Mouse (Mus musculus): ENCODE data around the gene Bri3.
"Not testable (repeated sequence)": the region's sequence is repeated elsewhere in the genome, so short reads cannot be mapped to it uniquely, and the experiment has no call there.

The Bri3 gene

DNA sequence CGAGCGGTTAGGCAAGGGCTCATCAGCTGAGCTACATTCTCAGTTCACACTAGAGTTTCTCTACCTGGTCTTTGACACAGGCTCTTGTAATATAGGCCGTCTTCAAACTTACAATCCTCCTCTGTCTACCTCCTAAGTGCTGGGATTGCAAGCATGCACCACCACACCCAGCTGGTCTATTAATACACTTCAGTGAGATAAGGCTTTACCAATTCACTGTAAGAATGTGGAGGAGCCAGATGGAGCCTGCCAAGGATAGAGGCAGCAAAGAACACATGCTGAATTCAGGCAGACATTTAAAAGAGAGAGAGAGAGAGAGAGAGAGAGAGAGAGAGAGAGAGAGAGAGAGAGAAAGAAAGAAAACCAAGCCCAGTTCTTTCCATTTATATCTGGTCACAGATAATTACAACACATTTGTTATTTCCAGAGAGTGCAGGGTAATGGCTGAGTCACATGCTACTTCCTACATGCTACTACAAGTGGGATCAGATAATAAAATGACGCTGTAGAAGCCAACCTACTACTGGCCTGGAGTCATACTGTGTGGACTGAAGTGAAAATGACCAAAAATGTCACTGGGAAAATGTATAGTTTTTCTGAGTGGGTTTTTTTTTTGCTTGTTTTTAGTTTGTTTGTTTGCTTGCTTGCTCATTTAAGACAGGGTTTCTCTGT is 45.7 kb downstream of the Bri3 start:
- no peak for DNase-seq (ENCODE audit: low spot score in 2 of 2)

DNA sequence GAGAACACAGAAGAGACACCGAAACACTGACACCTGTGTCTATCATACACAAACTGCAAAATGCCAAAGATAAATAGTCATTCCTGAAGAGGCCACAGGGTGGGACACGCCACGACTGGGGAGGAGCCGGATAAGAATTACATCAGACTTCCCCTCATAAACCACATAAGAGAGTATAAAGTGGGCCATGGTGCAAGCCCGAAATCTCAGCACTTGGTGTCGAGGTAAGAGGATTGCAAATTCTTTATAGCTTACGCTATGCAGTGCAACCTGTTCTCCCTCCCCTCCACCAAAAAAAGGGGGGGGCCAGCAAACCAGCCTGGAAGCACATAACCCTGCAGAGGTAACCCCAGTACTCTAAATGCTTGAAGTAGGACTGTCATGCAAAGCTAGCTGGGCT is 50.7 kb downstream of the Bri3 start:
- no peak for DNase-seq (ENCODE audit: low spot score in 2 of 2)

DNA sequence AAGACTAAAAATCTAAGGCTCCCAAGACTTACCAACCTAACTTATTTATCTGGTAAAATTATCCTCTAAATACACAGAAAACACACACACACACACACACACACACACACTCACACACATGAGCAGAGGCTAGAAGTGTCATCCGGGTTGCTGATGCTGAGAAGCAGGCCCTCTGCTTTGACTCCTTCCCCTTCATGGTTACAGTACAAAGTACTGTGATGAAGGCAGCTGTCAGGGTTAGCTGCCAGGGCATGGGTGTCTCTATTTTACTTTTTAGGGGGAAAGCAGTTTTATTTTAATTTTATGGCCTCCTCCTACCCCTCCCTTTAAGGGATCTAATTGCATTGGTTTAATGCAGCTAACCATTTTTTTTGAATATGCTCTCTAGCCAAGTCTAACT is 51.1 kb downstream of the Bri3 start:
- no peak for DNase-seq (ENCODE audit: low spot score in 2 of 2)

DNA sequence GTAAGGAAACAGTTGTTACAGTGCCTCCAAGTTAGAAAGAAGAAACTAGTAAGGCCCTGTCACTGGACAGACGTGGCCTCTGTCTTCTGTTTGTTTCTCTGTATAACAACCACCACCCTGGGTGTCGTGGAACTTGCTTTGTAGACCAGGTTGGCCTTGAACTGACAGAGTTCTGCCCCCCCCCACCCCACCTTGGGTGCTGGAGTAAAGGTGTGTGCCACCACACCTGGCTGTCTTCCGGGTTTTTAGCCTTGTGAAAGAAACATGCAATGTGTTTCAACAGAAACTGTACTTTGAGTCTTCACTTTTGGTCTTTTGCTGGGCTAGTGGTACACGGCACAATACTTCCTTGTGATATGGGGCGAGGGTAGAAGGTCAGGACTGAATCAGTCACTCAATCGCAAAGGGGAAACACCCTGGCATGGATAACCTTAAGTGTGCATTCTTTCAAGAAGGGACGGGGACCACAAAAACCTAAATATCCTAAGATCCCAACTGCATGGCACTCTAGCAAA is 51.9 kb downstream of the Bri3 start:
- no peak for DNase-seq (ENCODE audit: low spot score in 2 of 2)

DNA sequence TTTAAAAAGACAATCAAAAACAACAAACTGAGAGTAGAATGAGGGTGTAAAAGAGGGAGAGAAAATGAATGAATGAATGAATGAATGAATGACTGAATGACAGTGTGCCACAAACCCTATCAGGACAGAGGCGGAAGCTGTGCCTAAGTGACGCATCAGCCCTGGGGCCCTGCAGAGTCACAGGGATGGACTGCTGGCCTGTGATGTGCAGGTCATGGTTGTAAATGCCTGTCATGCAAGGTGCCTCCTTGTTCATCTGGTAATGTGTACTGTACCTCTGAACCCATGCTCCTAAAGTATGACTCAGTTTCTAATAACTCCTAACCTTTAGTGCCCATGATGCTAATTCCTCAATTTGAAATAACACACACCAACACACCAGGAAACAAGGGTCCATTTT is 58.8 kb downstream of the Bri3 start:
- DNase-seq (ENCODE audit: low spot score in 2 of 2) = no peak

DNA sequence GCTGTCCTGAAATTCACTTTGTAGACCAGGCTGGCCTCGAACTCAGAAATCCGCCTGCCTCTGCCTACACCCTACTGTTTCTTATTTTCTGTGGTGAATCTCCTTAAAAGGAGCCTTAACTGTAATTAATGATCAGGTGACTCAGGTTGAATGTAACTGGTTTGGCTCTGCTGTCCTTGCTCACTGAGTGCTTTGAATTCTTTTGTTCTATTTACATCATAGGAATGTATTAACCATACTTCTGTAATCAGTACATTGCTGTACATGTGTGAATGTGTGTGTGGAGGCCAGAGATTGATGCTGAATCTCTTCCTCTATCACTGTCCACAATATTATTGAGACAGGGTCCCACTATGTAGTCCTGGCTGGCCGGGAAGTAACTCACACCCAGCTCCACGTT is 64.7 kb downstream of the Bri3 start:
- DNase-seq (ENCODE audit: low spot score in 2 of 2) = no peak

DNA sequence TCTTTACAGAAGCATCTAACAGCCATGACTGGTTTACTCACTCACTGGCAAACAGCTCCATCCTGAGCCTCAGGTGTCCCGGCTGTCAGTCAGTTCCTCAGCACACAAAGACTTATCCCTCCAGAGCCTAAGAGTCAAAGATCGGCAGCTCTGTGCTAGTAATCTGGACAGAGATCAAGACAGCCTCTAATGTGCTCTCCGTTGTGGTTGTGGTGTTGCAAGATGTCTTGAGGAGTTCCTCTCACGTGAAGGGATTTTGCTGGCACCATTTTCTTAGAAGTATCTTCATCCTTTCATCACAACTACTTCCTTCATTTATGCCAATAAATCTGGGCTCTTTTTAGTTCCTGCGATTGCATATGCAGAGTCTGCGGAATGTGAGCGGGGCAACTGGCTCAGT is 67.9 kb downstream of the Bri3 start:
- no peak for DNase-seq (ENCODE audit: low spot score in 2 of 2)

DNA sequence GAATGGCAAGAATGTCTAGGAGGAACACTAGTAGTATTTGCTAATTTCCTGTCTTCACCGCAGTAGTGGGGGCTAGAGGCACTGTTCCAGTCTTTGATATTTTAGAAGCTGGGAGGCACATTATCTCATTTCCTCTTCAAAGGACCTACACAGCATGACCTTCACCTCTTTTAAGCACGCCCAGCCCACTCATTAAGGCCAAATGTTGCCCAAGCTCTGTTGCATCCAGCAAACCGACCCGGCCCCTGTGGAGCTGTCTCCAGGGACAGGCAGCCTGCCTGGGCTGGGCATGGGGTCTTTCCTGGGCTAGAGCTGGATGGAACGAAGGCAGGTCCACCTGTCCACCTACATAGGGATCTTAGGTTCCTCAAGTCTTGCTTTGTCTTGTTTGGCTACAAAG is 69.1 kb downstream of the Bri3 start:
- DNase-seq (ENCODE audit: low spot score in 2 of 2) = no peak

DNA sequence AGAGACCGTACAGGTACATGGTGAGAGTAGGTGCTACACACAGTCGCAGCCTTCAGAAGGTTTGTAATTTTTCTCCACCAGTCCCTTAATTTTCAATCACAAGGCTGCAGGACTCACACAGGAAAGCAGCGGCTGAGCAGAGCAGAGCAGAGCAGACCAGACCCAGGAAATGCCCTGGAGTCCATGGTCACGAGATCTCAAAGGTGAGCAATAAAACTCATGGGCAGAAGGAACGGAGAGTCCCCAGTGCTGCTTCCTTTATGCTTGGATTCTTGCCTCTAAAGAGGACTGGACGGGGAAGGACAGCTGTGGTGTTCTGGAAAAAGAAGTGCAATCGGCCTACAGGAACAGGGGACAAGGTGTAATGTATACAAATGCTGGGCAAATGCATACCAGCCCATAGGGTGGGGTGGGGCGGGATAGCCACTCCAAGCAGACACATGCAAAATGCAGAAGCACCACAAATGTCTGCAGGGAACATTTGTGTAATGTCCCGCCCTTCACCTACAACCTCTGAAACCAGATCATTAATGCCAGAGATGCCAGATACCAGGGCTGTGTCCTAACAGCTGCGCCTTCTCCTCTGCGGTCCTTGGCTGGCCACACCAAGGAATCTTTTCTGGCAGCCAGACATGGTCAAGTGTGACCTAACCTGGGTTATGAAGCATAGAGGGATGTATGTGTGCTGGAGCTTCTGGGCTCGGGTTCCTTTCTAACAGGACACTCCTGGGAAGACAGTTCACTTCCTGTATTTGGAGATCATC is 70.7 kb downstream of the Bri3 start:
- no peak for DNase-seq (ENCODE audit: low spot score in 2 of 2)

DNA sequence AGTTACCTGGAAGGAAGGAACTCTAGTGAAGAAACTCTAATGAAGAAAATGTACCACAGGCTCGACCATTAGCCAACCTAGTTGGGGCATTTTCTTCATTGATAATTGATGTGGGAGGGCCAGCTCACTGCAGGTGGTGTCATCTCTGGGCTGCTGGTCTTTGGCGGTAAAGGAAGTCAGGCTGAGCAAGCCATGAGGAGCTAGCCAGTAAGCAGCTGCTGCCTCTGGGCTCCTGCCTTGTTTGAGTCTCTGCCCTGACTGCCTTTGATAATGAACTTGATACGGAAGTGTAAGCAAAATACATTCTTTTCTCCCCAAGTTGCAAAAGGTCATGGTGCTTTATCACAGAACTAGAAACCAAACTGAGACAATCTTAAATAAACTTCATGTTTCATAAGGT is 72.2 kb downstream of the Bri3 start:
- DNase-seq (ENCODE audit: low spot score in 2 of 2) = no peak

DNA sequence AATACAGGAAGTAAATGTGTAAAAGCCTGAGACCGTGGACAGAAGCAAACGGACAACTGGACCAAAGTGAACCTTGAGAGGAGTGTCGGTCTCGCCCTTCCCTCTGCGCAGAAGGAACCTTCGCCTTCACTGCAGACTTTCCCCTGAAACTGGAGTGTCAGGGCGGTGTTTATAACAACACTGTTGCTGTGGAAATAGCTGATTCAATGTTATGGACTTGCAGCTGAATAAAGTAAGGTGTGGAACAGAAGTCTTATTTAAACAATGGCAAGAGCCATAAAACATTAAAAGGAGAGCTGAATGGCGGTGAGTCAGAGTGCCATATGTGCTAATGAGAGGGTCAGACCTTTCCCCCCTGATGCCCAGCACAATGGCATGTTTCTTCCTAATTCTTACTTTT is 73.2 kb downstream of the Bri3 start:
- no peak for DNase-seq (ENCODE audit: low spot score in 2 of 2)

DNA sequence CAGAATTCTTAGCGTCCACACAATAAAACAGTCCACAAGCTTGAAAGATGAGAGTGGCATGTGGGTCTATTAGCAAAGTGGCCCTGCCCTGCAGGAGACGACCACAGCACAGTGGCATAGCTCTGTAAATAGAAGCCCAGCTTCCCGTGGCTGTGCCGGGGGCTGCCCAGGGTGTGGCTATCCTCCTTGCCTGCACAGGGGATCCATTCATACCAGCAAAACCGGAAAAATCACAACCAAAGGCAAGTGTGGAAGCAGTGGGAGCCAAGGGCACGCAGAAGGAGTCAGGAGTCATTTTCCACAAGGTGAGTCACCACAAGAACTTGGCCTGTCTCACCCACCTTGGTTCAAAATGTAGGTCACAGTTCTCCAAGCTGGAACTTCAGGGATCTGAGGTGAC is 74.0 kb downstream of the Bri3 start:
- no peak for DNase-seq (ENCODE audit: low spot score in 2 of 2)

DNA sequence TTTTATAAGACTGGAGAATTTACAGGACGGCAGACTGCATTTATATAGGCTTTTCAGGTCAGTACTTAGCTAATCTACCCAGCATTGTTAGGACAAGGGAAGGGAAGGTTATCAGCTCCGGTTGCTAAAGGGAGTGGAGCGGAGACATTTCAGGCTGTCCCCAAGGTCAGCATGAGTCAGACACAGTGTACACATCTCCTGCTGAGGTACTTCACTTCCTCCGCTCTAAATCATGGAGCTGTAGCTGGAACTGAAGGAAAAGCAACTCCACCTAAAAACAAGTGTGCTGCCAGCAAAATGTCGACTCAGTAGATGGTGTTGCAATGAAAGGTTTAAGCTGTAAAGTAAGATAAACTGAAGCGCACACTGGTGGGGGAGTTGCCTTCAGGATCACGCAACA is 77.4 kb downstream of the Bri3 start:
- DNase-seq (ENCODE audit: low spot score in 2 of 2) = no peak

DNA sequence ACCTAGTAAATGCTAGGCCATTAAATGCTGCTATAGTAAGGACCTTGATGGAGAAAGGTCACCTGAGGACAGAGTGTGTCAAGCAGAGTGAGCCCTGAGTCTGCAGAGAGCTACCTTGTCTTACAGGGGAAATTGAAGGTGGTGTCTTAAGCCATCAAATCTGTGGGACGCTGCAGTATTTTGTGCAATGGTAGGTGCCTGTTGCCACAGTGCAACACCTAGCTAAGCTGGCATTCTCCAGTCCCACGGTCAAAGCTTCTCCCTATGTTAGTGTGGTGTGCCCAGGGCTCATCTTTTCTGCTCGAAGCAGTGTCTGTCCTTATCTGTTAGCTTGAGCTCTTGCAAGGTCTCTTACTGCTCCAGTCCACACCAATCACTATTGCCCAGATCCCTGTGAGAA is 78.5 kb downstream of the Bri3 start:
- no peak for DNase-seq (ENCODE audit: low spot score in 2 of 2)

DNA sequence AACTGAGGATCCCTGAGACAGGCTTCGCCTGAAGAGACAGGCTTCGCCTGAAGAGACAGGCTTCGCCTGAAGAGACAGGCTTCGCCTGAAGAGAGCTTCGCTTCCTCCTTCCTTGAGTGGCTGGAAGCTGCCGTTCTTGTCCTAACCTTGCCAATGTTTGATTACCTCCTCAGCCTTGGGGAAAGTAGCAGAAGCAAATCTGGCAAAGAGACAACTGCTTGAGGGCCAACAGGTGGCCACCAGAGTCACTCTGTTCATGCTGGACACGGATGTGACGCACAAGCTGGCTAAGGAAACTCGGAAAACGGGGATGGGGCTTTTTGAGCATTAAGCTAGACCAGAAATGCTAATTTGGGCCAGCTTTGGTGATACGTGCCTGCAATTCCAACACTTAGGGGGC is 89.8 kb downstream of the Bri3 start:
- no peak for DNase-seq (ENCODE audit: low spot score in 2 of 2)

DNA sequence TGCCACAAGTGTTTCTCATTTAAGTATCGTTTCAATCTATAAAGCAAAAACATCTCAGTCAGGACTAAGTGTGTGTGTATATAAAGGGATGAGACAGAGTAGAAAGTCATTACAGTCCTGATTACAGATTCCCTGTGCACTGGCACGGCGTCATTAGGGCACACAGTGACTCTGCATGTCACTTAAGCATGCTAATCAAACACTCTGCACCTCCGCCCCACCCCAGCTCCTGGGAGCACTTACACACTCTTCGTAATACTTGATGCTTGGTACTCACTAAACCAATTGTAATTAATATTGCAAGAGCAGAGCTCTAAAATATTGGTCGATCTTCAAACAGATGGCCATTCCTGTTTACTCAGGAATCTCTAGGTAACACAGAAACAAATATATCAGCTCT is 91.1 kb downstream of the Bri3 start:
- DNase-seq (ENCODE audit: low spot score in 2 of 2) = not testable (repeated sequence)

DNA sequence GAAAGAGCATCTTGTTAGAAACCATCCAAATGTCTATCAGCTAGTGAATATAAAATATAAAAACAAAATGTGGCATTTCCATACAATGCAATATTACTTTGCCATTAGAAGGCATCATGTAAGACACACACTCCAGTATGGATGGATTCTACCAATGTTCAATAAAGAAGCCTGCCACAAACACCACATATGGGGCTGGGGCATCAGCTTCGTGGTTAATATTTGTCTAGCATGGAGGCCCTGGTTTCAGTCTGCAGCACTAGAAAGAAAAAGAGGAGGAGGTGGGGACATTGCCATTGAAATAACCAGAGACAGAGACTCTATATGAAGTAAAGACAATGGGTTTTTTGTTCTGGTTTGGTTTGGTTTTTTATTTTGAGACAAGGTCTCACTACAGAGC is 94.5 kb downstream of the Bri3 start:
- no peak for DNase-seq (ENCODE audit: low spot score in 2 of 2)

DNA sequence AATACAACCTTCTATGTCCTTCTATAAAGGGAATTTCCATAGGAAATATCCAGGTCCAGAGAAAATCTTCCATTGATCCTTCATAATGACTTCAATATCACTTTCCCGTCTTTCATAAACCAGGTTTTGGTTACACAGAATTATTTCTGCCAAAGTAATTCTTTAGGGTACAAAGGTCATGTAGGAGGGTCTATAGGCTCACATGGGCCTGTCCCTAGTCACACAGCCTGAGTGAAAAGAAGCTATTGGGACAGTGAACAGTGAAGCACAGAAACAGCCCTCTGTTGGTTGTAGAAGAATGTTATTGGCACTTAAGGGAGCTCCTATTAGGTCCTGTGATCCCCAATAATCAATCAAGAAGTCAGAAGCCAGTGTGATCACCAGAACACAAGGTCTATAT is 96.8 kb downstream of the Bri3 start:
- DNase-seq (ENCODE audit: low spot score in 2 of 2) = no peak

DNA sequence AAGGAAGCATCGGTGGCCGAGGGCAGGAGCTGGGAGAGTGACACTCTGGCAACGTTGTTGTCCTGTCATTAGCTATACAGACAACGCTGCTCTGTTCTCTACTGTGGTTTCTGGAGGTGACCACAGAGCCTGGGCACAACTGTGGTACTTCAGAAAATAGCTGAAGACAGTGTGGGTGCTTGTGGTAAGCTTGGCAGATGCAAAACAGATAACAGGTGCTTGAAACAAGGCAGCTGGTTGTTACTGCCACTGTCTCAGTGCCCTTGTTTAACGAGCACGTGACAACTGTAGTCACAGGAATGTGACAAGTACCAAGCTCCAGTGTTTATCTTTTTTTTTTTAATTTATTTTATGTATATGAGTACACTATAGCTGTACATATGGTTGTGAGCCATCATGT is 100.4 kb downstream of the Bri3 start:
- DNase-seq (ENCODE audit: low spot score in 2 of 2) = peak in 1 of 2 experiments; percentile 14

DNA sequence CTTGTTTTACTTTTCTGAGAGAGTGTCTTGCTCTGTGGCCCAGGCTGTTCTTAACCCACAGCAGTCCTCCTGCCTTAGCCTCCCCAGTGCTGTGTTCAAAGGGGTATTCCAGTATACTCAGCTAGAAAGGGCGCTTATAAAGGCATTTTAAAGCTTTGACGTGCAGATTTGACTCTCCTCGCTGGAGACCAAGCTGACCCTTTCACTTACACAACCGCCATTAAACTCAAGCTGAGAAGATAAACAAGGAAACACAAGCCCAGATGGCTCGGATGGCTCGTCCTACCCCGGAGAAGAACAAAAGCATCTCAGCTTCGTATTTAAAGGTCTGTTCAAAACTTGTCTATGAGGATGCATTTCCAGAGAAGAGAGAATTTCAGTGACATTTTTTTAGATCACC is 106.9 kb downstream of the Bri3 start:
- no peak for DNase-seq (ENCODE audit: low spot score in 2 of 2)

DNA sequence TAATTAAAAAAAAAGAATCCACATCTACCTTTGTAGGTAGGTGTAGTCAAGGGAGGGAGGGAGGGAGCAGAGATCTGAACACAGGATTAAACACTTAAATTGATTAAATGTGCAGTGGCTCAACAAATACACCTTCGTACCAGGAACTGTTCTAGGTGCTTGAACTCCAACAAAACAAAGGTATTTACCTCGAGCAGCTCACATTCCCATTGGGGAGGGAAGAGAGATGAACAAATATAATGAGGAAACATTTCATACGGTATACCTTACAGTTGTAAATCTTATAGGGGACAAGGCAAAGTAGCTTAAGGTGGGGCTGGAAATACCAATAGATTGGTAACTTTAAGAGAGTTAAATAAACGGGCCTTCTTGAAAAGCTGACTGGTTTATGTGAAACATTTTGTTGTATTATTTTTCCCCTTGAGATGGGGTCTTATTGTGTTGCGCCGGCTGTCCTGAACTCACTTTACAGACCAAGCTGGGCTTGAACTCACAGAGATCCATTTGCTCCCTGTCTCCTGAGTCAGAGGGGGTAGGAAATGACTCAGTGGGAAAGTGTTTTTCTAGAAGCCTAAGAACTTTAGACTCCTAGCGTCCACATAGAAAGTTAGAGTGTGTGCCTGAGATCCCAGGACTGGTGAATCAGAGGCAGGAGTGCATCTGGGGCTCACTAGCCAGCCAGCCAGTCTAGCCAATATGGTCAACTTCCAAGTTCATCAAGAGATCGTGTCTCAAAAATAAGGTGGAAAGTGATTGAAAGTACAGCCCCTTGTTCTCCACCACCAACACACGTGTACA is 108.2 kb downstream of the Bri3 start:
- no peak for DNase-seq (ENCODE audit: low spot score in 2 of 2)

DNA sequence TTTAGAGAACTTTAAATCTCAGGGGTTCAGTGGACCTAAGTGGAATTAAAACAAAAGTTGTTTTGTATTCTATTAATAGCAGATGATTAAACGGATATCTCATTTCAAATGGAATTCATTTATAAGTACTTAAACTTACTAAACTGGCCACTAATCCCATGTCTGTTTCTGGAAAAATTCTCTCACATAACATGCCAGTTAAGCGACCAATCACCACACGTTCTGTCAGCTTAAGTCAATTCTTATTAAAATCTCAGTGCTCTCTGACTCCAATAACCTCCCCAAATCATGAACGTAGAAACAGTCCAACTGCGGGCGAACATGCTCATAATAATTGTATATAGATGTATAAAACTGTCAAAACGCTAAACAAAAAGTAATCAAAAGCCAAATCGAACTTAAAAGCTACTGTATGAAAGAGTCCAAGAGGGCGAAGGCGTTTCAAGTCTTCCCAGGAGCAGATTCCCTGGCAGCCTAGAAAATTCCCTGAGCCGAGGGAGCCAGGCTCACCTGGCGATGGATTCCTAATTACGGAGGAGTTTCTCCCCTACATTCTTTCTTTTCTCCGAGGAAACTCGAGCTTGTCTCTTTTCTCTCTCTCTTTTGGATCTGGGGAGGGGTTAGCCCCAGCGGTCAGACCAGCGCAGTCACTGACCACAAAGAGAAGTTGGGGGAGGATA is 112.7 kb downstream of the Bri3 start:
- DNase-seq (ENCODE audit: low spot score in 2 of 2) = no peak

All from spleen, postnatal 10 days (tissue).